Mouse (Mus musculus) midbrain, embryonic 15.5 days (tissue): ENCODE data around the gene Accsl. TPM values are rescaled to one million over a fixed set of nuclear protein-coding genes. Genes with fewer than 3 reads are reported as not detected.

ENCODE experiments used
- ATAC-seq: fragments of 200-750 bp; cut with Nextera tagmentation; replicated peaks from 2 replicates; pipeline ENCODE4 v1.8.0; 2017; ENCODE audit warnings: moderate TSS enrichment
- H3K27ac ChIP-seq: fragments of 300-500 bp; sonication (generic); 2 replicates; pipeline ENCODE4 v1.5.1; 2015; ENCODE audit warnings: mild to moderate bottlenecking, inconsistent platforms
- H3K27me3 ChIP-seq: fragments of 300-500 bp; sonication (generic); replicated peaks from 2 replicates; pipeline ENCODE4 v1.6.1; 2015; ENCODE audit warnings: inconsistent platforms
- H3K36me3 ChIP-seq: fragments of 300-500 bp; sonication (generic); replicated peaks from 2 replicates; pipeline ENCODE4 v1.6.1; 2015; ENCODE audit warnings: inconsistent platforms
- H3K4me1 ChIP-seq: fragments of 300-500 bp; sonication (generic); 2 replicates; pipeline ENCODE4 v1.6.1; 2015; ENCODE audit warnings: inconsistent platforms
- H3K4me2 ChIP-seq: fragments of 300-500 bp; sonication (generic); 2 replicates; pipeline ENCODE4 v1.6.1; 2015; ENCODE audit warnings: inconsistent platforms, mild to moderate bottlenecking, moderate library complexity
- H3K4me3 ChIP-seq: fragments of 300-500 bp; sonication (generic); 2 replicates; pipeline ENCODE4 v1.5.1; 2015; ENCODE audit warnings: mild to moderate bottlenecking, inconsistent platforms
- H3K9ac ChIP-seq: fragments of 300-500 bp; sonication (generic); 2 replicates; pipeline ENCODE4 v1.6.1; 2015; ENCODE audit warnings: mild to moderate bottlenecking, inconsistent platforms
- H3K9me3 ChIP-seq: fragments of 300-500 bp; sonication (generic); 2 replicates; pipeline ENCODE4 v1.6.1; 2016; ENCODE audit warnings: inconsistent platforms
- WGBS: fragments of 180-500 bp; shearing (Covaris S2); methylation state at CpG from one replicate; pipeline ENCODE4 v1.1.7; 2015; ENCODE audit warnings: mixed read lengths; 5-methylcytosine and 5-hydroxymethylcytosine counted together
- polyA plus RNA-seq: library from polyadenylated mRNA; unstranded; fragments of >200 nt; fragmentation: Nextera tagmentation; extraction: Ambion mirVana; gene quantifications from 2 replicates; pipeline ENCODE4 v1.2.1, GENCODE M21; 2015

The Accsl gene
- polyA plus RNA-seq, 1 experiment from 2014 or later = 0.32 TPM

GRCm38 (mm10) chr2:93889071-93889470 lies 20.1 kb upstream of the Accsl start:
- Histone ChIP-seq H3K27me3 (no peaks in the 10 kb centered on the region), H3K9ac (no peak overlapping the region), H3K9me3 (no peaks in the 10 kb centered on the region), H3K36me3 (no peaks in the 10 kb centered on the region), H3K27ac (no peak overlapping the region), H3K4me3 (no peak overlapping the region), H3K4me2 (no peak overlapping the region), H3K4me1 (peaks cover 13% of the 10 kb centered on the region)
- no peak for ATAC-seq
- 89% methylated on average over 7 of the region's 7 CpGs for WGBS

DNA sequence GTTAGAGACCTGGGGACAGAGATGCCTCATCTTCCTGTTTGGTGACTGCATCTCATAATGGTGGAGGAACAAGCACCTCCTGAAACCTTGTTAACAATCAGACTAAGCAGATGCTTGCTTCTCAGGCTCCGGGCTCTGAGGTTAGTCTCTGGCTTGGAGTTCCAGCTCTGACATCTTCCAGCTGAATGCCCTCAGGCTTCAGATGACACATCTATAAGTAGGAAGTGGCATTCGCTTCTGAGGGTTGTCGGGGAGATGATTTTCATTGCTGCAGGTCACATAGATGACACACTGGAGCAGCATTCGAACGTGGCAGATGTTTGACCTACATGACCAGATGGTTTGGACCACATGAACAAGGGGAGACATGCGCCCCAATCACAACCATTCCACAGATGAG lies 19.4 kb upstream of the Accsl start:
- H3K4me2 ChIP-seq = no peak overlapping the region
- H3K9me3 ChIP-seq = no peaks in the 10 kb centered on the region
- no peaks in the 10 kb centered on the region for H3K36me3 ChIP-seq
- 89% methylated on average over 6 of the region's 6 CpGs for WGBS
- H3K4me3 ChIP-seq = no peak overlapping the region
- ATAC-seq = no peak
- H3K4me1 ChIP-seq = peaks cover 13% of the 10 kb centered on the region
- no peak overlapping the region for H3K27ac ChIP-seq
- H3K9ac ChIP-seq = no peak overlapping the region
- H3K27me3 ChIP-seq = no peaks in the 10 kb centered on the region

DNA sequence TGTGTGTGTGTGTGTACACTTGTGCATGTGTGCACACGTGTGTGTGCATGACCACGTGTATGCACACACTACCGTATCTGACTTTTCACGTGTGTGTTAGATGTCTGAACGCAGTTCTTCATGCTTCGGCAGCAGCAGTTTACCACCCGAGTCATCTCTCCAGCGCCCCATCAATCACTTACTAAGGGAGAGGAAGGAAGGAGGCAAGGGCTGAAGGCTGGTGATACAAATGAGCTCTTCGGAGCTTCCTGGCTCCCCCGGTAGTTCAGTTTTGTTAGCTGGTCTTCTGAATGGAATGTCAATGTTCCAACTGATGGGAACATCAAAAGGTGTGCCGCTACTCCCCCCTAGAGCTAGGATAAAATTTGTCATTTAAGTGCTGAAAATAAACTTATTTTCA lies 18.3 kb upstream of the Accsl start:
- Histone ChIP-seq H3K4me2 (no peak overlapping the region), H3K27ac (no peak overlapping the region), H3K4me3 (no peak overlapping the region), H3K9me3 (no peaks in the 10 kb centered on the region), H3K36me3 (no peaks in the 10 kb centered on the region), H3K27me3 (no peaks in the 10 kb centered on the region), H3K4me1 (peaks cover 13% of the 10 kb centered on the region), H3K9ac (no peak overlapping the region)
- 80% methylated on average over 11 of the region's 11 CpGs for WGBS
- ATAC-seq = no peak

DNA sequence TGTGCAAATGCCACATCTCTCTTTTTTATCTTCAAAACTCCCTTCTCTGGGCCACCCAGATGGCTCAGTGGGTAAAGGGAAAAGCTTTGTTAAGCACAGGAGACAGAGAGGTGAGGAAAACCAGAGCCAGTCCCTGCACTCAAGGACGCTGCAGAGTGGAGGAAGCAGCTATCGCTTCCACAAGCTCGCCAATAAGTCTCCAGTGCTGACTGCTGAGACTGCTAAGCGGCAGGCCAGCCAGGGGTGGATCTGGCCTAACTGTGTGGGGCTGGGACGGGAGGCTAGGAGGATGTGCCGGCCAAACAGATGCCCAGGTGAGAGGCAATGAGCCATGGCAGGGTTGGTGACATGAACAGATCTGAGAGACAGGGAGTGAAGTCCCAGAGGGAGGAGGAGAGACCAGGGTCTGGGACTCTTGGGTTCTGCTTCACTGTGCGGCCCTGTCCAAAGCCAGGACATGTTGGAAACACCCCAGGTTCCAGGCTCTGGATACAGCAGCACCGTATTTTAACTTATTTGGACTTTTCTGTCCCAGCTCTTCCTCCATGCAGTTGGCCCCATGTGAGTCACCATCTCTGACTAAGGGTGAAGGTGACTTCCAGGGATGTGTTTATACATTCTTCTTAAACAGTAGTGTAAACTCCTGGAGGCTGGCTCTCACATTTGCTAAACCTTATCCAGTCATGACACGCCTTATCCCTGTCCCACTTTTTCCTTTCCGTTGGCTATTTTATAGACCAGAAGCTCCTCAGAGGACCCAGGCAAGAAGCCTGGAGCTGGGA lies 17.2 kb upstream of the Accsl start:
- H3K9me3 ChIP-seq = no peaks in the 10 kb centered on the region
- H3K4me3 ChIP-seq = no peak overlapping the region
- ATAC-seq = no peak
- H3K36me3 ChIP-seq = no peaks in the 10 kb centered on the region
- H3K4me2 ChIP-seq = no peak overlapping the region
- WGBS = 69% methylated on average over 10 of the region's 10 CpGs
- H3K27ac ChIP-seq = no peak overlapping the region
- H3K4me1 ChIP-seq = peaks cover 3% of the 10 kb centered on the region; the same call in 1 of the 2 replicates
- no peak overlapping the region for H3K9ac ChIP-seq
- no peaks in the 10 kb centered on the region for H3K27me3 ChIP-seq

DNA sequence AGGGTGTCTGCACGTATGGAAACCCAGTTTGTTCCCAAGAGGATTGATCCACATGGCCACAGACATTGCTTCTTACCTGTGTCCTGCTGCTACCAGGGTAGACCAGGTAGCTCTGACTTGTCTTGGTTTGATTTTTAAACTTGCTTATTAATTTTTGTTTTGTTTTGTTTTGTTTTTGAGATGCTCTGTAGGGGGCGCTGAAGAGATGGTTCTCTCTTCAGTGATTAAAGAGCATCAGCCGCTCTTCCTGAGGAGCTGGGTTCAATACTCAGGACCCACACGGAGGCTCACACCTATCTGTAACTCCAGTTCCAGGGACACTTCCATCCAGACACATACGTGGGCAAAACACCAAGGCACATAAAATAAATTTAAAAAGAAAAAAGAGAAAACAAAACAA lies 14.1 kb upstream of the Accsl start:
- no peaks in the 10 kb centered on the region for H3K27me3 ChIP-seq
- H3K9ac ChIP-seq = no peak overlapping the region
- no peaks in the 10 kb centered on the region for H3K9me3 ChIP-seq
- no peak overlapping the region for H3K4me3 ChIP-seq
- WGBS = 62% methylated on average over 5 of the region's 5 CpGs
- H3K36me3 ChIP-seq = no peaks in the 10 kb centered on the region
- no peak overlapping the region for H3K27ac ChIP-seq
- ATAC-seq = no peak
- no peaks in the 10 kb centered on the region for H3K4me1 ChIP-seq
- no peak overlapping the region for H3K4me2 ChIP-seq

DNA sequence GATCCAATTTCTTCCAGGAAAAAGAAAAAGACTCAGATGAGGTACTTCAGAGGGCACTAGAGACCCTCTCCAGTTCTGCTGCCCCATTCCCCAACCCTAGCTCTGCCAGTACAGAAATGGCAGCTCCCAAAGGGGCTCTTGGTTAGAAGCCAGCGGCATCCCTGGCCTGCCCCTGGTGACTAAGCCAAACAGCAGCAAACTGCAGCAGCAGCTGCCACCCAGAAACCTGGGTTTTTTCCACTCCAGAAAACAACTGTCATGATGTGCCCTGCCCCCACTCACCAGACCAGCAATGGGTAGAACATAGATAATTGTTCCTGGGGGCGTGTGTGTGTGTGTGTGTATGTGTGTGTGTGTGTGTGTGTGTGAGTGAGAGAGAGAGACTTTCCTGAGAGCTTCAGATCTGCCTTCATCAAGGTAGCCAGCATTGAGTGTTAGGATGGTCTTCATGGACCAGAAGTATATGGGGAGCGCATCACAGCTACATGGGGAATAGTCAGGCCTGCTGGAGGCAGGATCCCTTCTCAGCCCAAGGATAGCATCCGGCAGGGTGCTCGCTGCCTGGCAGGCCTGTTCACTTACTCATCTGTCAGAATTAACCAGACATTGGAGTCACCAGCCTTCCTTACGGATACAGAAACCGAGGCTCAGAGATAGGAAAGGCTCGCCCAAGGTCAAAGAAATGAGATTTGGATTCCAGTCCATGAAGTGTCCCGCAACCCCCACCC lies 12.8 kb upstream of the Accsl start:
- Histone ChIP-seq H3K27ac (no peak overlapping the region), H3K9ac (no peak overlapping the region), H3K9me3 (no peaks in the 10 kb centered on the region), H3K27me3 (no peaks in the 10 kb centered on the region), H3K36me3 (no peaks in the 10 kb centered on the region), H3K4me1 (no peaks in the 10 kb centered on the region), H3K4me2 (no peak overlapping the region), H3K4me3 (no peak overlapping the region)
- ATAC-seq = no peak
- 89% methylated on average over 9 of the region's 9 CpGs for WGBS

- Histone ChIP-seq H3K9me3 (no peaks in the 10 kb centered on the region), H3K27ac (no peak overlapping the region), H3K4me3 (no peak overlapping the region), H3K4me2 (no peak overlapping the region), H3K36me3 (no peaks in the 10 kb centered on the region), H3K4me1 (no peaks in the 10 kb centered on the region), H3K9ac (no peak overlapping the region), H3K27me3 (no peaks in the 10 kb centered on the region)
- ATAC-seq = no peak
- WGBS = 88% methylated on average over 3 of the region's 3 CpGs
These were observed 12.0 kb upstream of the Accsl start for GRCm38 (mm10) chr2:93880981-93881380.

GRCm38 (mm10) chr2:93880450-93880849 lies 11.5 kb upstream of the Accsl start:
- no peak overlapping the region for H3K4me3 ChIP-seq
- no peak overlapping the region for H3K27ac ChIP-seq
- no peaks in the 10 kb centered on the region for H3K27me3 ChIP-seq
- no peaks in the 10 kb centered on the region for H3K36me3 ChIP-seq
- WGBS = 73% methylated on average over 8 of the region's 8 CpGs
- H3K9ac ChIP-seq = no peak overlapping the region
- no peaks in the 10 kb centered on the region for H3K4me1 ChIP-seq
- ATAC-seq = no peak
- H3K9me3 ChIP-seq = no peaks in the 10 kb centered on the region
- no peak overlapping the region for H3K4me2 ChIP-seq

- 73% methylated on average over 5 of the region's 5 CpGs for WGBS
These were observed 8.0 kb upstream of the Accsl start for GRCm38 (mm10) chr2:93877005-93877404.

GRCm38 (mm10) chr2:93874606-93875005 lies 5.6 kb upstream of the Accsl start:
- no peak for ATAC-seq
- Histone ChIP-seq H3K4me3 (no peak overlapping the region), H3K9ac (no peak overlapping the region), H3K27ac (no peak overlapping the region), H3K4me1 (peaks cover 4% of the 10 kb centered on the region), H3K4me2 (no peak overlapping the region), H3K27me3 (no peaks in the 10 kb centered on the region), H3K9me3 (no peaks in the 10 kb centered on the region), H3K36me3 (no peaks in the 10 kb centered on the region)
- WGBS = 82% methylated on average over 3 of the region's 3 CpGs

More at GRCm38 (mm10) chr2:93877005-93877404, 8.0 kb upstream of the Accsl start:
- no peak for ATAC-seq
- Histone ChIP-seq H3K4me2 (no peak overlapping the region), H3K9ac (no peak overlapping the region), H3K27me3 (no peaks in the 10 kb centered on the region), H3K9me3 (no peaks in the 10 kb centered on the region), H3K27ac (no peak overlapping the region), H3K4me3 (no peak overlapping the region), H3K36me3 (no peaks in the 10 kb centered on the region), H3K4me1 (peaks cover 4% of the 10 kb centered on the region)

GRCm38 (mm10) chr2:93874227-93874514 lies 5.2 kb upstream of the Accsl start:
- Histone ChIP-seq H3K9me3 (no peaks in the 10 kb centered on the region), H3K36me3 (no peaks in the 10 kb centered on the region), H3K4me1 (peaks cover 4% of the 10 kb centered on the region), H3K4me2 (no peak overlapping the region), H3K4me3 (no peak overlapping the region), H3K9ac (no peak overlapping the region), H3K27ac (no peak overlapping the region), H3K27me3 (no peaks in the 10 kb centered on the region)
- 34% methylated on average over 2 of the region's 2 CpGs for WGBS
- no peak for ATAC-seq

DNA sequence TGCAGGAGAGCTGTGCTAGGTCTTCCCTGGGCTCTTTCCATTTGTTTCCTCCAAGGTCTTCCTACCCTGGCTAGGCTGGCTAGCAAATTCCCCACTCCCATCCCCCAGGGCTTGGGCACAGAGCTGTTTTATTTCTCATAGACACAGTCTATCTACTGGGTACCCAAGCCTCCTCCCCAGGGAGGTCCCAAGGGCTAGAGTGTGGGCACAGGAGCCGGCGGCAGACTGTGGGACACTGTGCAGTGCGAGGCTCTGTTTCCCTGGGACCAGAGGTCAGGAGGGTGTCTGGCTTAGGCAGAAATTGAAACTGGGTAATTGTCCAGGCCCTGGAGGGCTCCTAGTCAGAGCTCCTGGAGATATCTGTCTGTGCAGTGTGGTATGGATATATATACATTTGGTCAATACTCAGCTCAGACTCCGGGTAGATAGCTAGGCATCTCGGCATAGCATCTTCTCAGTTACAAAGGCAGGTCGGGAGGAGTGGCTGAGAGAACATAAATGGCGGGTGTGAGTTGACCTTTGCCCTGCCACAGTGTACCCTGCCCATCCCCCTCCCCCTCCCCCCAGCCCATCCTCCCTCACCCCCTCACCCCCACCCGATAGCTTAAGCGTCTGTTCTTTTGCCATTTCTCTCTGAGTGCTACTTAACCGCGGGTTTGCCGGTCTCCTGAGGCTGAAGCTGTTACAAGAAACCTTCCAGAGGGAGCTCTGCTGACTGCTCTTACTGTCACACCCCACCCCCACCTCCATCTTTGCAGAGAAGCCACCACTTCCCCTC lies 4.7 kb upstream of the Accsl start:
- Histone ChIP-seq H3K9ac (no peak overlapping the region), H3K4me3 (no peak overlapping the region), H3K36me3 (no peaks in the 10 kb centered on the region), H3K4me1 (peaks cover 4% of the 10 kb centered on the region), H3K9me3 (no peaks in the 10 kb centered on the region), H3K27me3 (no peaks in the 10 kb centered on the region), H3K4me2 (no peak overlapping the region), H3K27ac (no peak overlapping the region)
- 28% methylated on average over 12 of the region's 12 CpGs for WGBS
- 0 out of 2 replicates have a peak, but pooled peaks have one; percentile 7 for ATAC-seq
